Mouse (Mus musculus): Measurements from ENCODE around the gene Rpl27a.

The Rpl27a gene

DNA sequence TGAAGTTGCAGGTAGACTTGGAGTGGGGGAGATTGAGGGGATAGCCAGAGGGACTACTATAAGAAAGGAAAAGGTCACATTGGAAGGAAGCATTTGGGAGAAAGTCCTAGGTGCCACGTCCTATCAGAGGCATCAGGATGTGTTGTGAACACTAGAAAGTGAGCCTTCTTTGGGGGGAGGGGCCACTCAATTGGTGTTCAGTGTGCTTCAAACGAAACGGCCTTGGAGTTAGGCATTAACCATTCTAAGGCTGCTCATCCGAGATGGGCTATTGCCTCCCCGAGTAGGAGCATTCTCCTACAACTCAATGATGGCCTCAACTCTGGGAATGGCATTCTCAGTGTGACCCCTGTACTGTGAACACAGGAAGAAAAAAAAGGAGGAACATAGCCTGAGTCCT is 43.7 kb downstream of the Rpl27a start:
- DNase-seq (ENCODE audit: low read depth in 1 of 2, low spot score in 2 of 2), result no peak

DNA sequence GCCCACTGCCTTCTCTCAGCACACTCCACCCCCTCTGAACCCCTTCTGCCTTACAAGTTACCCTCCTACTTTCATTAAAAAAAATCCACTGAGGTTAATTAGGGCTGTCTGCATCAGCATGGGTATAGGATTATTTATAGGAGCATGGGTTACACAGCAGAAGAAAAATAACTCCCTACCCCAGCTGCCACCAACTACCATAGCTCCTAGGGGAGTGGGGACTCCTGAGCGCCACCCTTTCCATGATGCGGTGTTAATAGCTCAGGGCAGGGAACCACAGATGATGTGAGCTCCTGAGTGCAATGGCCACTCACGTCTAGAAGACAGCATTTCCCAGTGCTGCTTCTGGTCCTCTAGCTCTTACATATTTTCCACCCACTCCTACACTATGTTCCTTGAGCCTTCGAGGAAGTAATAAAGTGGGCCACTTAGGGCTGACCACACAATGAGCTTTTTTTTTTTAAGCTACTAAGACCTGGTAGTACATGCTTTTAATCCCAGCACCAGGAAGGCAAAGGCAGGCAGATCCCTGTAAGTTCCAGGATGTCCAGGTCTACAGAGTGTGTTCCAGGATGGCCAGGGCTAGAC is 44.9 kb downstream of the Rpl27a start:
- DNase-seq (ENCODE audit: low read depth in 1 of 2, low spot score in 2 of 2), result no peak

DNA sequence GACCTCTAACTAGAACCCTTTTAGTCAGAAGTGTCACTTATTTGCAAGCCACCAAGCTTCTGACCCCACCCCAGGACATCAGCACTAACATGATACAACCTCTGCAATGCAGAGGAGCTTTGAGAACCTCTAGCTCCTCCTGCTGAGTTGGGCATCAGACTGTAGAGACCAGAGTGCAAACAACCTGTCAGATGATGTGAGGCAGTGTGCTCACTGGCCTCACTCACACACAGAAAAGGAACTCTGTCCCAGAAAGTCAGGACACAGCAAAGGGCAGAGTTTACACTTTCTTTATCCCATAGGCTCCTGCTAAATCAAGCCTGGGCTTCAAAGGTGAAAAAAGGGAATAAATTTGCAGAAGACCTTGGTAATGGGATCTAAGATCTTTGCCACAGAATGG is 47.4 kb downstream of the Rpl27a start:
- DNase-seq (ENCODE audit: low read depth in 1 of 2, low spot score in 2 of 2), result no peak

DNA sequence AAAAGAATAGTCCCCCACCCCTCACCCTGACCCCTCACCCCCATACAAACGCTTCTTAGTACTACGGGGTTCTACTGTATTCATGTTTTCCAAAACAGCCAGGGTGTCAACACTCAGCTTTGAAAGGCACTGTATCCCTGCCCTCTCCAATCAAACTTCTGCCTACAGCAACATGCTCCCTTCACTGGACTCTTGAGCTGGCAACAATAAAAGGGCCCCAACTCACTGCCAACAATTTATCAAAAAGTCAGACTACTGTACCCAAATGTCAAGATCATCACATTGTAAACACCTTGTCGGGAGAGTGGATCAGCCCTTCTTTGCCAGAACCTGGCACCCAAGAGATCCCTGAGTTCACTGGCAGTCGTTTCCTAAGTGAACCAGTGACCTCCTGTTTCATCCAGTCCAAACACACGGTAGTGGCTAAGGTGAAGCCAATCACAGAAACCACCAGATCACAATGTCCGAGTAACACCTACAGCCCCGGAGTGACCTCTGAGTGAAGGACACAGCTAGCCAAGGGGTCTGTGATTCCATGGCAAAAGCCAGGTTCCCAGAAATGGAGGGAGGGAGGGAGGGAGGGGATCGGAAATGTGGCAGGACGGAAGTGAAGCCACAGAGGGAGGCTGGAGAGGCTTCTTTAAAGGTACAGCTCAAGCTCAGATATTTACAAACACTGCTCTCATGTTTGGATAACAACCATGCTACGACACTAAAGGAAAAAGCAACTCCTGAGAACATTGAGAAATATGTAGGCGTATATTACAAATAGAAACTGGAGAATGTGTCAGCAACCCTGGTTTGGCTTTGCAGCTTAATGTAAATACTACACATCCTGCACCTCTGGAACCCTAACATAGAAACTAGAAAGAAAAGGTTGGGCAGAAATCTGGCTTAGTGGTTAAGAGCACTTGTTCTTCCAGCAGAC is 48.2 kb downstream of the Rpl27a start:
- DNase-seq (ENCODE audit: low read depth in 1 of 2, low spot score in 2 of 2), result no peak

DNA sequence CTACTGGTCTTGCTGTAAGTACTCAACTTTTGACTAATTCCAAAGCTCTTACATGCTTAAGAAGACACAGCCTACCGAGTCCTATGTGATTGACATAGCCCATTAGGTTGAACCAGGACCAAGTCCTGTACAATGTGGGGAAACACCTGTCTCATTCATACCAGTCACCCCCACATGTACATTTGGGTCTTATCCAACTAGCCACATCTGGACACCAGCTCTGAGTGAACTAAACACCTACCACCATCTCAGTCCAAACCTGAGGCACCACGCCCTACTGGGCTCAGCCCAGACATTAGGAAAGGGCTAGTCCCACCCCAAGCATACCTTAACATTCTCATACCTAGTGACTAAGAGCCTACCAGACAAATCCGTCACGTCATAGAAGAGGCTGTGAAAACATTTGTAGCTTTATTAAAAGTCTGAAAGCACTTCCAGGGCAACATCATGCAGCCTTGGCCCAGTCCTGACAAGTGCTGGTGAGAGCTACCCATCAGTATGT is 49.5 kb downstream of the Rpl27a start:
- DNase-seq (ENCODE audit: low read depth in 1 of 2, low spot score in 2 of 2), result no peak

All from monocyte, adult 2 months (primary cell).